Mouse (Mus musculus): Measurements from ENCODE around the gene Mrps27. TPM values are rescaled to one million over a fixed set of nuclear protein-coding genes. Genes with fewer than 3 reads are reported as not detected.

Gene Mrps27
- polyA plus RNA-seq, 1 experiment = 14.7 TPM

DNA sequence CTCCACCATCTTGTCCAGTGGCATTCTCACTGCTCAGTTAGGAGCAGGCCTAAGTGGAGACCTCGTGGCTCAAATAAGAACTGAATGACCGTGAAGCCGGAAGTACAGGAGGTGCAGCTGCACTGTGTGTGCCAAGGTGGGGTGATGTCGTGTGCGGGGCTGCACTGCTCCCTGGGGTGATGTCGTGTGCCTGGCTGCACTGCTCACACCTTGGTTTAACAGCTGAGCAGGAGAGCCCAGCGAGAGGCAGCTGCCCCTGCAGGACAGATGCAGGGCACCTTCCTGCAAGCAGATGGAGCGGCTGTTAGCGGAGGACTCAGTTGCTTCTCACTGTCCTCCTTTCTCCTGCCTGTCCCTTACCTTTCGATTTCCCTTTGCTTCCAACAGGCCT is 69.8 kb downstream of the Mrps27 start:
- 81% methylated on average over 10 of the region's 10 CpGs for WGBS
- H3K4me1 ChIP-seq (ENCODE audit: control insufficient read depth, insufficient read depth, low read length) = no peaks in the 10 kb centered on the region

DNA sequence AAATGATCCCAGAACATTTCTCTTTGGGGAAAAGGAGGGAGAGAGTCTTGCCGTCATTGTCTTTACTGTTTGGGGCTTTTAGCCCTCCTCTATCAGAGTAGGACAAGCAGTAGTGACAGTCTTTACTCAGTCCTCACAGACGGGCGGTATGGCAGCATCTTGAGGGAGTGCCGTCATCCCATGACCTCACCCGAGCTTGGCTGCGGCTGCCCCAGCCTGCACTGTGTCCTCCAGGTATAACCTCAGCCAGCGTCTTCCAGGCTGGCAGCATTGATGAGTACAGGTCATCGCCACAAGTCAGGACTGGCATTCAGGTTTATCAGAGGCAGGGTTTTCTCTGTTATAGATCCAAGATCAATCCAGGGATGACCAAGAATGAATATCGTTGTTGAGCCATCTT is 72.0 kb downstream of the Mrps27 start:
- TF ChIP-seq POLR2A (IDR thresholded peaks at IDR 0.05; ENCODE audit: borderline replicate concordance, control insufficient read depth, low read depth, low read length) = no peak
- TF ChIP-seq CTCF (IDR thresholded peaks at IDR 0.05; ENCODE audit: control insufficient read depth, insufficient read depth, low read length) = no peak
- Histone ChIP-seq H3K27ac (ENCODE audit: control insufficient read depth, insufficient read depth, low read depth, low read length, poor library complexity) (no peak overlapping the region), H3K4me1 (ENCODE audit: control insufficient read depth, insufficient read depth, low read length) (no peaks in the 10 kb centered on the region), H3K4me3 (replicated peaks; ENCODE audit: control insufficient read depth, low read depth, low read length) (no peak overlapping the region)
- 90% methylated on average over 9 of the region's 9 CpGs for WGBS

More for the DNA sequence above, 69.8 kb downstream of the Mrps27 start:
- no peak overlapping the region for H3K27ac ChIP-seq (ENCODE audit: control insufficient read depth, insufficient read depth, low read depth, low read length, poor library complexity)
- H3K4me3 ChIP-seq (replicated peaks; ENCODE audit: control insufficient read depth, low read depth, low read length) = no peak overlapping the region
- TF ChIP-seq CTCF (IDR thresholded peaks at IDR 0.05; ENCODE audit: control insufficient read depth, insufficient read depth, low read length) (no peak), POLR2A (IDR thresholded peaks at IDR 0.05; ENCODE audit: borderline replicate concordance, control insufficient read depth, low read depth, low read length) (no peak)

DNA sequence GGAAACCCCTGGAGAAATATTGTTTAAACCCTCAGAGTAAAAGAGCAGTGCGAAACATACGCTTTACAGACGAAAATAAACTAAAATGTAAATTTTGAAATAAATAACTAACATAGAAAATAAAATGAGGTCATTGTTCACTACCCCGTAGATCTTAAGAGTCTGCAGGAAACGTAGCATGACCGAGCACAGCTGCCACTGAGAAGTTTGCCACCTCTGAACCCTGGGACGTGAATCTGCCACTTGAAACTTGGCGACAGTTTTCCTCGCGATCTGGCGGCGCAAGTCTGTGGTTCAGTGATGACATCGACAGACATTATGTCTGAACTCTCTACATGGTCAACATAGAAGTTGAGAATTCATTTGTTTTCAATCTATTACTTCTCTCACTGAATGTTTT is 79.0 kb downstream of the Mrps27 start:
- H3K27ac ChIP-seq (ENCODE audit: control insufficient read depth, insufficient read depth, low read depth, low read length, poor library complexity) = no peak overlapping the region
- no peaks in the 10 kb centered on the region for H3K4me1 ChIP-seq (ENCODE audit: control insufficient read depth, insufficient read depth, low read length)

GRCm38 (mm10) chr13:99433068-99434008 is 88.8 kb downstream of the Mrps27 start:
- no peaks in the 10 kb centered on the region for H3K4me1 ChIP-seq (ENCODE audit: control insufficient read depth, insufficient read depth, low read length)
- peak overlapping the region; percentile 13 for H3K4me3 ChIP-seq (replicated peaks; ENCODE audit: control insufficient read depth, low read depth, low read length)
- 73% methylated on average over 29 of the region's 29 CpGs for WGBS
- TF ChIP-seq CTCF (IDR thresholded peaks at IDR 0.05; ENCODE audit: control insufficient read depth, insufficient read depth, low read length) = no peak
- TF ChIP-seq POLR2A (IDR thresholded peaks at IDR 0.05; ENCODE audit: borderline replicate concordance, control insufficient read depth, low read depth, low read length) = no peak
- H3K27ac ChIP-seq (ENCODE audit: control insufficient read depth, insufficient read depth, low read depth, low read length, poor library complexity) = no peak overlapping the region

More for the DNA sequence above, 79.0 kb downstream of the Mrps27 start:
- H3K4me3 ChIP-seq (replicated peaks; ENCODE audit: control insufficient read depth, low read depth, low read length) = no peak overlapping the region
- TF ChIP-seq CTCF (IDR thresholded peaks at IDR 0.05; ENCODE audit: control insufficient read depth, insufficient read depth, low read length) (no peak), POLR2A (IDR thresholded peaks at IDR 0.05; ENCODE audit: borderline replicate concordance, control insufficient read depth, low read depth, low read length) (no peak)
- WGBS = 81% methylated on average over 13 of the region's 13 CpGs

DNA sequence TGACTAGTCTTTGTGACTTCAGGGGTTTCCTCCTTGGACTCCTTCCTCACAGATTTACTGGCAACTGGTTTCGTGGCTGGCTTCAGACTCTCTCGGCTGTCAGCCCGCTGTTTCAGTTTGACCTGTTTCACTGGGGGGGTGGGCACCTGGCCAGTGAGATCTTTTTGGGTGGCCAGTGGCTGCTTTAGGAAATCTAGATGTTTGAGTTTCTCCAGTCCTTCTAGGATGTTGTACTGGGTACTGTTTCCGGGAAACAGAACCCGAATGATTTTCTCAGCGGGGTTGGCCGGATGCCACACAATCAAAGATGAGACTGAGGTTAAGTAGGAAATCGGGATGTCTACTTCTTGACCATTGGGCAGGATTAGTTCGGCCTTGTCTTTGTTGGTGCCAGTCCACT is 89.9 kb downstream of the Mrps27 start:
- Histone ChIP-seq H3K27ac (ENCODE audit: control insufficient read depth, insufficient read depth, low read depth, low read length, poor library complexity) (no peak overlapping the region), H3K4me3 (replicated peaks; ENCODE audit: control insufficient read depth, low read depth, low read length) (no peak overlapping the region), H3K4me1 (ENCODE audit: control insufficient read depth, insufficient read depth, low read length) (no peaks in the 10 kb centered on the region)
- WGBS = 87% methylated on average over 9 of the region's 9 CpGs
- no peak for TF ChIP-seq CTCF (IDR thresholded peaks at IDR 0.05; ENCODE audit: control insufficient read depth, insufficient read depth, low read length)
- TF ChIP-seq POLR2A (IDR thresholded peaks at IDR 0.05; ENCODE audit: borderline replicate concordance, control insufficient read depth, low read depth, low read length) = no peak

GRCm38 (mm10) chr13:99437051-99437450 is 92.5 kb downstream of the Mrps27 start:
- no peak overlapping the region for H3K27ac ChIP-seq (ENCODE audit: control insufficient read depth, insufficient read depth, low read depth, low read length, poor library complexity)

DNA sequence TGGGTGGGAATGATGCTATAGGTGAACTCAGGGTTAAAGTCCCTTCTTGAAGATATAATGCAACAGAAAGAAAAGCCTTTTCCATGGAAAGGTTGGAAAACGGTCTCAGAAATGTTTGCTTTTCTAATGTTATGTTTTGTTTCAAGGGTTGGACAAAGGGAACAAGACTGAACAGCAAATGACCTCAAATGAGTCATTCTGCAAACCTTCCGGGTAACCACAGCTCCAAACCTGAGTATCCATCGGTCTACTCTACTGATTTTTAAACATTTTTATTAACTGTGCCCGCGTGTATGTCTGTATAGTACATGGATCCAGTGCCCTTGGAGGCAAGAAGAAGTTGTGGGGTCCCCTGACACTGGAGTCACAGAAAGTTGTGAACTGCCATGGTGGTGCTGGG is 94.8 kb downstream of the Mrps27 start:
- 82% methylated on average over 5 of the region's 5 CpGs for WGBS
- H3K4me3 ChIP-seq (replicated peaks; ENCODE audit: control insufficient read depth, low read depth, low read length) = no peak overlapping the region
- TF ChIP-seq POLR2A (IDR thresholded peaks at IDR 0.05; ENCODE audit: borderline replicate concordance, control insufficient read depth, low read depth, low read length) (no peak), CTCF (IDR thresholded peaks at IDR 0.05; ENCODE audit: control insufficient read depth, insufficient read depth, low read length) (no peak)
- H3K4me1 ChIP-seq (ENCODE audit: control insufficient read depth, insufficient read depth, low read length) = no peaks in the 10 kb centered on the region
- H3K27ac ChIP-seq (ENCODE audit: control insufficient read depth, insufficient read depth, low read depth, low read length, poor library complexity) = no peak overlapping the region

More at GRCm38 (mm10) chr13:99437051-99437450, 92.5 kb downstream of the Mrps27 start:
- Histone ChIP-seq H3K4me1 (ENCODE audit: control insufficient read depth, insufficient read depth, low read length) (no peaks in the 10 kb centered on the region), H3K4me3 (replicated peaks; ENCODE audit: control insufficient read depth, low read depth, low read length) (no peak overlapping the region)
- no peak for TF ChIP-seq POLR2A (IDR thresholded peaks at IDR 0.05; ENCODE audit: borderline replicate concordance, control insufficient read depth, low read depth, low read length)
- no peak for TF ChIP-seq CTCF (IDR thresholded peaks at IDR 0.05; ENCODE audit: control insufficient read depth, insufficient read depth, low read length)

- TF ChIP-seq CTCF (IDR thresholded peaks at IDR 0.05; ENCODE audit: control insufficient read depth, insufficient read depth, low read length) = no peak
- no peak for TF ChIP-seq POLR2A (IDR thresholded peaks at IDR 0.05; ENCODE audit: borderline replicate concordance, control insufficient read depth, low read depth, low read length)
- Histone ChIP-seq H3K27ac (ENCODE audit: control insufficient read depth, insufficient read depth, low read depth, low read length, poor library complexity) (no peak overlapping the region), H3K4me1 (ENCODE audit: control insufficient read depth, insufficient read depth, low read length) (no peaks in the 10 kb centered on the region), H3K4me3 (replicated peaks; ENCODE audit: control insufficient read depth, low read depth, low read length) (no peak overlapping the region)
- WGBS = 86% methylated on average over 2 of the region's 2 CpGs
Measured at GRCm38 (mm10) chr13:99440228-99440627, 95.6 kb downstream of the Mrps27 start.

Measured in bone marrow, adult 2 months (tissue).